Mouse (Mus musculus) heart, embryonic 16.5 days (tissue): Measurements from ENCODE around the gene Rad18. TPM values are rescaled to one million over a fixed set of nuclear protein-coding genes. Genes with fewer than 3 reads are reported as not detected.

Source experiments
- ATAC-seq: fragments of 200-750 bp; cut with Nextera tagmentation; replicated peaks from 2 replicates; pipeline ENCODE4 v1.8.0; 2017; ENCODE audit warnings: moderate number of reproducible peaks; ENCODE audit not compliant: insufficient read depth, low FRiP score; ENCODE audit errors: extremely low read depth
- H3K27ac ChIP-seq: fragments of 300-500 bp; sonication (generic); 2 replicates; pipeline ENCODE4 v1.5.1; 2014; ENCODE audit warnings: mild to moderate bottlenecking, low read length, control low read depth, moderate library complexity
- H3K27me3 ChIP-seq: fragments of 300-500 bp; sonication (generic); 2 replicates; pipeline ENCODE4 v1.6.1; 2014; ENCODE audit warnings: low read length, mixed read lengths; ENCODE audit not compliant: control insufficient read depth, insufficient read depth
- H3K36me3 ChIP-seq: fragments of 300-500 bp; sonication (generic); 2 replicates; pipeline ENCODE4 v1.6.1; 2014; ENCODE audit not compliant: control insufficient read depth, insufficient read depth
- H3K4me1 ChIP-seq: fragments of 300-500 bp; sonication (generic); 2 replicates; pipeline ENCODE4 v1.6.1; 2014; ENCODE audit warnings: low read length, mixed read lengths; ENCODE audit not compliant: control insufficient read depth, insufficient read depth
- H3K4me2 ChIP-seq: fragments of 300-500 bp; sonication (generic); 2 replicates; pipeline ENCODE4 v1.6.1; 2014; ENCODE audit warnings: low read depth, mild to moderate bottlenecking, control low read depth, low read length
- H3K4me3 ChIP-seq: fragments of 300-500 bp; sonication (generic); 2 replicates; pipeline ENCODE4 v1.5.1; 2014; ENCODE audit warnings: mild to moderate bottlenecking, control low read depth, low read length
- H3K9ac ChIP-seq: fragments of 300-500 bp; sonication (generic); 2 replicates; pipeline ENCODE4 v1.6.1; 2014; ENCODE audit warnings: low read length, control low read depth
- H3K9me3 ChIP-seq: fragments of 300-500 bp; sonication (generic); replicated peaks from 2 replicates; pipeline ENCODE4 v1.6.1; 2016; ENCODE audit warnings: low read length; ENCODE audit not compliant: control insufficient read depth
- WGBS: fragments of 180-500 bp; shearing (Covaris S2); extraction: QIAGEN DNeasy Blood & Tissue Kit; methylation state at CpG from one replicate; pipeline ENCODE4 v1.1.7; 2014; 5-methylcytosine and 5-hydroxymethylcytosine counted together
- polyA plus RNA-seq: library from polyadenylated mRNA; unstranded; fragments of >200 nt; fragmentation: Nextera tagmentation; extraction: Ambion mirVana; gene quantifications from 2 replicates; pipeline ENCODE4 v1.2.1, GENCODE M21; 2015

Gene Rad18
- polyA plus RNA-seq, 1 experiment from 2014 or later, result 20.4 TPM

DNA sequence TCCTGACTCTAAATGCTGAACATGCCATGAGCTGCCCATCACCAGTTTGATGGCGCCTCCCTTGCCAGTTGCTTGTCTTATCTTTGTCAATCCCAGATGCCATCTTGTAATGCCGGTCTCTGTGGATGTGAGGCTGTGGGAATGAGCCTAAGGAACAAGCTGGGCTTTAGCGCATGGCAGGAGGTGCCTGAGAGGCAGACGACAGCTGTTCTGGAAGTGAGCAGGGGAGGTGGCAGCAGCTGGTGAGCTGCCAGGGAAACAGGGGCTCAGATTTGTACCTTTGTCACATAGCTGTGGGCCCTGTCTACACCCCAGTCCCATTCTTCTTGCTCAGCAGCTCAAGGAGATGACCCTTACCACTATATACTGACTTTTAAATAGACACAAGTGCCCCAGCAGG is 114.5 kb downstream of the Rad18 start:
- H3K4me3 ChIP-seq, result no peak overlapping the region
- no peaks in the 10 kb centered on the region for H3K27me3 ChIP-seq
- no peak for ATAC-seq
- 67% methylated on average over 4 of the region's 4 CpGs for WGBS
- no peaks in the 10 kb centered on the region for H3K9me3 ChIP-seq
- H3K4me1 ChIP-seq, result peaks cover 6% of the 10 kb centered on the region
- H3K27ac ChIP-seq, result no peak overlapping the region
- H3K9ac ChIP-seq, result no peak overlapping the region
- H3K36me3 ChIP-seq, result no peaks in the 10 kb centered on the region
- no peak overlapping the region for H3K4me2 ChIP-seq

DNA sequence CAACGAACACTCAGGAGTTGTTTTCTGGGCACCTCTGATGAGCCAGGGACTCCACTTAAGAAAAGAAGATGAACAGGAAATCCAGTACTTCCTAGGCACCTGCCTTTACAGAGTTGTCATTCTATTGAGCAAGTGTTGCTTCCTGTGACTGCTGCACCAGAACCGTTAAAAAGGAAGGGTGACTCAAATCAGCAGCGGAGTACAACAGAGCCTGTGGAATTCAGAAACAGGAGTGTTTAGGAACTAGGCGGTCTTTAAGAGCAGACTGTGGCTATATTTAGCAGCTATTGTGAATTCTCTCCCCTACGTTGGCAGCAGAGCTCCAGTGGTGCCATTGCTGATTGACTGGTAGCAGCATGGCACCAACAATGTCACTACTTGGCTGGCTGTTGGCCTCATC is 119.3 kb downstream of the Rad18 start:
- H3K4me2 ChIP-seq, result no peak overlapping the region
- 0 out of 2 replicates have a peak, but pooled peaks have one; percentile 26 for ATAC-seq
- peaks cover 8% of the 10 kb centered on the region for H3K4me1 ChIP-seq
- H3K9me3 ChIP-seq, result no peaks in the 10 kb centered on the region
- no peaks in the 10 kb centered on the region for H3K27me3 ChIP-seq
- WGBS, result 21% methylated on average over 5 of the region's 5 CpGs
- H3K4me3 ChIP-seq, result no peak overlapping the region
- H3K36me3 ChIP-seq, result no peaks in the 10 kb centered on the region
- H3K27ac ChIP-seq, result peak overlapping the region; percentile 49; the same call in 1 of the 2 replicates
- no peak overlapping the region; the same call in 1 of the 2 replicates for H3K9ac ChIP-seq

DNA sequence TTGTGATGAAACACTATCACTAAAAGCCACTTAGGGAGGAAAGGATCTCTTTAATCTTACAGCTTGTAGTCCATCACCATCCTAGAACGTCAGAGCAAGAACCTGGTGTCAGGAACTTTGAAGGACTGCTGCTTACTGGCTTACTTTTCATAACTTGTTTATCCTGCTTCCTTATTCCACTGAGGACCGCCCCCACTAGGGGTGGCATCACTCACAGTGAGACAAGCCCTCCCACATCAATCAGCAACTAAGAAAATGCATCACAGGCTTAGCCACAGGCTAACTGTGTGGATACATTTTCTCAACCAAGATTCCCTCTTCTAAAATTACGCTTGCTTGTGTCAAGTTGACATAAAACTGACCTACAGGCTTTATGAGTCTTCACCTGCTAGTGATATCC is 121.9 kb downstream of the Rad18 start:
- 65% methylated on average over 3 of the region's 3 CpGs for WGBS
- no peak overlapping the region for H3K9ac ChIP-seq
- no peak for ATAC-seq
- peaks cover 8% of the 10 kb centered on the region for H3K4me1 ChIP-seq
- no peak overlapping the region for H3K27ac ChIP-seq
- H3K27me3 ChIP-seq, result no peaks in the 10 kb centered on the region
- no peak overlapping the region for H3K4me3 ChIP-seq
- H3K4me2 ChIP-seq, result no peak overlapping the region
- no peaks in the 10 kb centered on the region for H3K36me3 ChIP-seq
- no peaks in the 10 kb centered on the region for H3K9me3 ChIP-seq

DNA sequence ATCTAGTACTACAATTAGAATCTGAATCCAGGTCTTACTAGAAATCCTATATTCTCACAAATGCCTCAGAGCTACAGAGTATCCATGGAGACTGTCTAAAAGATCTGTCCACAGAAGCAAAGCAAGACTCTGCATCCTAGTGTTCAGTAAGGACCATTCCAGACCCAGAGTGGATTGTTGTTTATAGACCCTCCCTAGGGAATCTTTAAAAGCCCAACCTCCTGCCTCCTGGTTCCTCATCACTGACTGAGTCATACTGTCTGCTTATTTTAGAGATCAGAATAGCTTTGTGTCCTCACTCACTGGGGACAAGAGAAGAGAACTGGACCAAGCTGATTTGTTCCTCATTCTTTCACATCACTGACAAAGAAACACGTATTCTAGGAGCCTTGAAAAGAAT is 126.1 kb downstream of the Rad18 start:
- no peak overlapping the region for H3K9ac ChIP-seq
- no peak overlapping the region for H3K4me2 ChIP-seq
- no peak overlapping the region for H3K4me3 ChIP-seq
- H3K36me3 ChIP-seq, result no peaks in the 10 kb centered on the region
- H3K4me1 ChIP-seq, result no peaks in the 10 kb centered on the region
- no peaks in the 10 kb centered on the region for H3K9me3 ChIP-seq
- H3K27ac ChIP-seq, result no peak overlapping the region
- no peaks in the 10 kb centered on the region for H3K27me3 ChIP-seq
- ATAC-seq, result no peak
- 36% methylated on average over 1 of the region's 1 CpGs for WGBS

Other genes starting within 250 kb of the Rad18 start
- 126 and 127 TPM in 2 replicates for gene Cav3, start 237.2 kb downstream of the Rad18 start, polyA plus RNA-seq
- 0.16 and 0.18 TPM in 2 replicates for gene Oxtr, start 206.7 kb downstream of the Rad18 start, polyA plus RNA-seq